Mouse (Mus musculus): Measurements from ENCODE around the gene Sh2b1. TPM values are rescaled to one million over a fixed set of nuclear protein-coding genes. Genes with fewer than 3 reads are reported as not detected.
A peak's percentile ranks its signal among the peaks of the same experiment; 100 is the strongest.

The Sh2b1 gene
- polyA plus RNA-seq, 1 experiment: 34.7 TPM

GRCm38 (mm10) chr7:126428154-126428553 lies 47.1 kb downstream of the Sh2b1 start:
- Histone ChIP-seq H3K4me1 (ENCODE audit: control insufficient read depth, insufficient read depth, insufficient read length, low read length) (peaks cover 8% of the 10 kb centered on the region), H3K4me3 (ENCODE audit: insufficient read depth, low read depth, low read length) (peak overlapping the region; percentile 91), H3K27ac (replicated peaks; ENCODE audit: low read depth, low read length) (peak overlapping the region; percentile 83)

GRCm38 (mm10) chr7:126427323-126427860 lies 47.8 kb downstream of the Sh2b1 start:
- Histone ChIP-seq H3K27ac (replicated peaks; ENCODE audit: low read depth, low read length) (no peak overlapping the region), H3K4me1 (ENCODE audit: control insufficient read depth, insufficient read depth, insufficient read length, low read length) (peaks cover 8% of the 10 kb centered on the region), H3K4me3 (ENCODE audit: insufficient read depth, low read depth, low read length) (no peak overlapping the region)

DNA sequence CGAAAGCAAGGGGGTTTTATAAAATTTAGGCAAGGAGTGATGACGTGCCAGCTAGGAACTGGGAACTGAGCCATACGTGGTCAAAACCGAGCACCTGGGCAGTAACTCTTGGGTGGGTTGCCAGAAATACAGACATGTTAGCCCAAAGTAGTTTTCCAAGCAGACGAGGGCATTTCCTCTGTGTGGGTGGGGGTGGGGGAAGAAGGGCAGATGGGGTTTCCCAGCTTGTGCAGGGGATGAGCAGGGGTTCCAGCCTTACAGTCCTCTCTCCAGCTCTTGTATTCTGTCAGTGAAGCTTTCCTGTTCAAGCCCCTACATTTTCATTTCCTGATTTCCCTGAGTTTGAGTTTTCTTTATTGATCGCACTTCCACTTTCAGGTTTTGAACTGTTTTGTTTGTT lies 51.1 kb downstream of the Sh2b1 start:
- Histone ChIP-seq H3K4me3 (ENCODE audit: insufficient read depth, low read depth, low read length) (no peak overlapping the region), H3K4me1 (ENCODE audit: control insufficient read depth, insufficient read depth, insufficient read length, low read length) (no peaks in the 10 kb centered on the region), H3K27ac (replicated peaks; ENCODE audit: low read depth, low read length) (no peak overlapping the region)

GRCm38 (mm10) chr7:126421756-126422155 lies 53.5 kb downstream of the Sh2b1 start:
- Histone ChIP-seq H3K4me3 (ENCODE audit: insufficient read depth, low read depth, low read length) (no peak overlapping the region), H3K27ac (replicated peaks; ENCODE audit: low read depth, low read length) (no peak overlapping the region), H3K4me1 (ENCODE audit: control insufficient read depth, insufficient read depth, insufficient read length, low read length) (no peaks in the 10 kb centered on the region)

DNA sequence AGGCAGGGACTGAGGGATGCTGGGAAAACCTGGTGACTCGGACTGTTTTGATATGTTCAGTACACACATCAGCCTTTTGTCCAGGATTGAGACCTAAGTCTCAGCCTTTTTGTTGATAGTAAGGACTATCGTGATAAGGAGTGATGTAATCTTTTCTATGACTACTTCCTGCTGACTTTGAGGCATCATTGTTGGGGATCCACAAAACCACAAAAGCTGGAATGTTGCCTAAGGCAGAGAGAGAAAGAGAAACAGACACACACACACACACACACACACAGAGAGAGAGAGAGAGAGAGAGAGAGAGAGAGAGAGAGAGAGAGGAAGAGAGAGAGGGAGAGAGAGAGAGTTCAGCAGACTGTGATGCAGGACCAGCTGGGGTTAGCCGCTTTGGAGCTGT lies 56.7 kb downstream of the Sh2b1 start:
- Histone ChIP-seq H3K27ac (replicated peaks; ENCODE audit: low read depth, low read length) (no peak overlapping the region), H3K4me1 (ENCODE audit: control insufficient read depth, insufficient read depth, insufficient read length, low read length) (no peaks in the 10 kb centered on the region), H3K4me3 (ENCODE audit: insufficient read depth, low read depth, low read length) (no peak overlapping the region)

DNA sequence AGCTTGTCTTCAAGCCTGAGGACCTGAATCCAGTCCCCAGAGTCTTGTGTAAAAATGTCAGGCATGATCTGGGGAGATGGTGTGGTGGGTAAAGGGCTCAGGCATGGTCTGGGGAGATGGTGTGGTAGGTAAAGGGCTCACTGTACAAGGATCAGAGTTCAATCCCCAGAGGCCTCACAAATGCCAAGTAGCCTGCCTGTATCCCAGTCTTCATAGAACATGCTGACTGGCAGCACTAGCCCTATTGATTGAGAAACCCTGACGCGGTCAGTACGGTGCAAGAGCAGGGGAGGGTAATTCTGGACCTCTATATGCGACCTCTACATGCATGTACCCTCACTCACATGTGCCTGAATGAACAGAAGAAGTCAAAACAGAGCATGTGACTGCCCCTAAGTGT lies 57.6 kb downstream of the Sh2b1 start:
- H3K4me1 ChIP-seq (ENCODE audit: control insufficient read depth, insufficient read depth, insufficient read length, low read length): no peaks in the 10 kb centered on the region
- no peak overlapping the region for H3K4me3 ChIP-seq (ENCODE audit: insufficient read depth, low read depth, low read length)
- H3K27ac ChIP-seq (replicated peaks; ENCODE audit: low read depth, low read length): no peak overlapping the region

- H3K4me1 ChIP-seq (ENCODE audit: control insufficient read depth, insufficient read depth, insufficient read length, low read length): no peaks in the 10 kb centered on the region
- H3K27ac ChIP-seq (replicated peaks; ENCODE audit: low read depth, low read length): no peak overlapping the region
- H3K4me3 ChIP-seq (ENCODE audit: insufficient read depth, low read depth, low read length): no peak overlapping the region
These were observed 58.2 kb downstream of the Sh2b1 start for GRCm38 (mm10) chr7:126417045-126417444.

Other genes starting within 250 kb of the Sh2b1 start
- 53.6 and 76.7 TPM in 2 replicates for gene Sbk1, start 202.8 kb downstream of the Sh2b1 start, polyA plus RNA-seq (2012; ENCODE audit: insufficient read depth, insufficient read length, missing spikeins)
- 1.7 TPM in 1 of 2 replicates, not detected in the other for gene Lat, start 105.9 kb downstream of the Sh2b1 start, polyA plus RNA-seq (2012; ENCODE audit: insufficient read depth, insufficient read length, missing spikeins)
- 10.1 and 12.6 TPM in 2 replicates for gene Spns1, start 98.0 kb downstream of the Sh2b1 start, polyA plus RNA-seq (2012; ENCODE audit: insufficient read depth, insufficient read length, missing spikeins)
- gene Nfatc2ip, start 78.7 kb downstream of the Sh2b1 start, polyA plus RNA-seq (2012; ENCODE audit: insufficient read depth, insufficient read length, missing spikeins): 1.2 and 2.5 TPM in 2 replicates
- 2.4 TPM in 1 of 2 replicates, not detected in the other for gene Cd19, start 60.5 kb downstream of the Sh2b1 start, polyA plus RNA-seq (2012; ENCODE audit: insufficient read depth, insufficient read length, missing spikeins)
- 2.9 and 6.4 TPM in 2 replicates for gene Rabep2, start 46.7 kb downstream of the Sh2b1 start, polyA plus RNA-seq (2012; ENCODE audit: insufficient read depth, insufficient read length, missing spikeins)
- gene Atp2a1, start 12.3 kb downstream of the Sh2b1 start, polyA plus RNA-seq (2012; ENCODE audit: insufficient read depth, insufficient read length, missing spikeins): 236 and 316 TPM in 2 replicates
- gene Tufm, start 11.9 kb upstream of the Sh2b1 start, polyA plus RNA-seq (2012; ENCODE audit: insufficient read depth, insufficient read length, missing spikeins): 184 and 254 TPM in 2 replicates
- gene Atxn2l, start 28.0 kb upstream of the Sh2b1 start, polyA plus RNA-seq (2012; ENCODE audit: insufficient read depth, insufficient read length, missing spikeins): 21.4 and 27.7 TPM in 2 replicates
- 108 and 123 TPM in 2 replicates for gene Eif3c, start 91.0 kb upstream of the Sh2b1 start, polyA plus RNA-seq (2012; ENCODE audit: insufficient read depth, insufficient read length, missing spikeins)
- 5.8 and 12.6 TPM in 2 replicates for gene Apobr, start 109.5 kb upstream of the Sh2b1 start, polyA plus RNA-seq (2012; ENCODE audit: insufficient read depth, insufficient read length, missing spikeins)
- 16.1 and 18.9 TPM in 2 replicates for gene Cln3, start 110.4 kb upstream of the Sh2b1 start, polyA plus RNA-seq (2012; ENCODE audit: insufficient read depth, insufficient read length, missing spikeins)
- not detected in 2 replicates for gene Il27, start 119.5 kb upstream of the Sh2b1 start, polyA plus RNA-seq (2012; ENCODE audit: insufficient read depth, insufficient read length, missing spikeins)
- gene Nupr1, start 155.4 kb upstream of the Sh2b1 start, polyA plus RNA-seq (2012; ENCODE audit: insufficient read depth, insufficient read length, missing spikeins): 89.5 and 149 TPM in 2 replicates
- 18.3 and 20.6 TPM in 2 replicates for gene Sgf29, start 173.9 kb upstream of the Sh2b1 start, polyA plus RNA-seq (2012; ENCODE audit: insufficient read depth, insufficient read length, missing spikeins)
- gene Sult1a1, start 201.0 kb upstream of the Sh2b1 start, polyA plus RNA-seq (2012; ENCODE audit: insufficient read depth, insufficient read length, missing spikeins): 40.9 and 98.4 TPM in 2 replicates
- 40.0 and 49.0 TPM in 2 replicates for gene Bola2, start 220.0 kb upstream of the Sh2b1 start, polyA plus RNA-seq (2012; ENCODE audit: insufficient read depth, insufficient read length, missing spikeins)
- 4.0 and 5.8 TPM in 2 replicates for gene Slx1b, start 220.4 kb upstream of the Sh2b1 start, polyA plus RNA-seq (2012; ENCODE audit: insufficient read depth, insufficient read length, missing spikeins)
- gene Coro1a, start 232.4 kb upstream of the Sh2b1 start, polyA plus RNA-seq (2012; ENCODE audit: insufficient read depth, insufficient read length, missing spikeins): 8.5 and 10.0 TPM in 2 replicates

Data from brown adipose tissue, adult 24 weeks (tissue).